Mouse (Mus musculus) forebrain, embryonic 14.5 days (tissue): ENCODE data around the gene Mgmt. TPM values are rescaled to one million over a fixed set of nuclear protein-coding genes. Genes with fewer than 3 reads are reported as not detected.

Experiments
- ATAC-seq: fragments of 200-750 bp; cut with Nextera tagmentation; 2 replicates; pipeline ENCODE4 v1.8.0; 2017; ENCODE audit warnings: mild to moderate bottlenecking, moderate library complexity
- DNase-seq: peaks from one replicate; pipeline ENCODE4 v3.0.0-alpha.2; 2015; ENCODE audit warnings: low spot score
- H3K27ac ChIP-seq: fragments of 300-500 bp; sonication (generic); 2 replicates; pipeline ENCODE4 v1.5.1; 2014; ENCODE audit warnings: low read depth, mild to moderate bottlenecking, control low read depth, low read length, moderate library complexity
- H3K27me3 ChIP-seq: fragments of 300-500 bp; sonication (generic); replicated peaks from 2 replicates; pipeline ENCODE4 v1.6.1; 2014; ENCODE audit warnings: low read length, control low read depth, mixed read lengths; ENCODE audit not compliant: control insufficient read depth, insufficient read depth
- H3K36me3 ChIP-seq: fragments of 300-500 bp; sonication (generic); 2 replicates; pipeline ENCODE4 v1.6.1; 2014; ENCODE audit warnings: low read length, control low read depth; ENCODE audit not compliant: control insufficient read depth, insufficient read depth
- H3K4me1 ChIP-seq: fragments of 300-500 bp; sonication (generic); 2 replicates; pipeline ENCODE4 v1.6.1; 2014; ENCODE audit warnings: antibody characterized with exemption, low read length, control low read depth; ENCODE audit not compliant: control insufficient read depth, insufficient read depth
- H3K4me2 ChIP-seq: fragments of 300-500 bp; sonication (generic); 2 replicates; pipeline ENCODE4 v1.6.1; 2014; ENCODE audit warnings: mild to moderate bottlenecking, control low read depth, low read length
- H3K4me3 ChIP-seq: fragments of 300-500 bp; sonication (generic); 2 replicates; pipeline ENCODE4 v1.5.1; 2014; ENCODE audit warnings: low read depth, low read length, control low read depth
- H3K9ac ChIP-seq: fragments of 300-500 bp; sonication (generic); 2 replicates; pipeline ENCODE4 v1.6.1; 2014; ENCODE audit warnings: mild to moderate bottlenecking, low read length, control low read depth, moderate library complexity
- H3K9me3 ChIP-seq: fragments of 300-500 bp; sonication (generic); replicated peaks from 2 replicates; pipeline ENCODE4 v1.6.1; 2016; ENCODE audit warnings: low read length, control low read depth, mixed read lengths; ENCODE audit not compliant: control insufficient read depth
- WGBS: fragments of 180-500 bp; shearing (Covaris S2); extraction: QIAGEN DNeasy Blood & Tissue Kit; methylation state at CpG from one replicate; pipeline ENCODE4 v1.1.7; 2014; 5-methylcytosine and 5-hydroxymethylcytosine counted together
- polyA plus RNA-seq: library from polyadenylated mRNA; unstranded; fragments of >200 nt; fragmentation: Nextera tagmentation; extraction: Ambion mirVana; gene quantifications from 2 replicates; pipeline ENCODE4 v1.2.1, GENCODE M21; 2014

The Mgmt gene
- polyA plus RNA-seq, 1 experiment from 2014 or later: 1.6 TPM

DNA sequence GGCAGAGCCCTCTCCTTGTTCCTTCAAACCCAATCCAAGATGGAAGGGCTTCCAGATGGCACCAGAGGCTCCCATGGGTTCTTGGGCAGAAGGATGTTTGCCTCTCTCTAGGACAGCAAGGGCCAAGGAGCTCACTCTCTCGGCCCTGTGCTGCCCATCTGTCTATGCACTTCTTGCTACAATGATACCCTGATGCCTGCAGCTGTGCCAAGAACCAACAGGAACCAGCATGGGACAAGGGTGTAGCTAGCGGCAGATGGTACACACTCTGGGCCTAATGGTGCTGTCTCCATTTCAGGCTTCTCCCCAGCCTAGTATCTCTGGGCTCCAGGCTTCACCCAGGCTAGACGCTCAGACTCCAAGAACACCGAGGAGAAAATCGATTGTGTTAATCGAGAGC lies 6.3 kb upstream of the Mgmt start:
- Histone ChIP-seq H3K4me2 (no peak overlapping the region), H3K9ac (no peak overlapping the region), H3K9me3 (no peaks in the 10 kb centered on the region), H3K4me1 (no peaks in the 10 kb centered on the region), H3K27me3 (no peaks in the 10 kb centered on the region), H3K4me3 (no peak overlapping the region), H3K36me3 (no peaks in the 10 kb centered on the region), H3K27ac (no peak overlapping the region)
- ATAC-seq: no peak
- no peak for DNase-seq
- 86% methylated on average over 6 of the region's 6 CpGs for WGBS

DNA sequence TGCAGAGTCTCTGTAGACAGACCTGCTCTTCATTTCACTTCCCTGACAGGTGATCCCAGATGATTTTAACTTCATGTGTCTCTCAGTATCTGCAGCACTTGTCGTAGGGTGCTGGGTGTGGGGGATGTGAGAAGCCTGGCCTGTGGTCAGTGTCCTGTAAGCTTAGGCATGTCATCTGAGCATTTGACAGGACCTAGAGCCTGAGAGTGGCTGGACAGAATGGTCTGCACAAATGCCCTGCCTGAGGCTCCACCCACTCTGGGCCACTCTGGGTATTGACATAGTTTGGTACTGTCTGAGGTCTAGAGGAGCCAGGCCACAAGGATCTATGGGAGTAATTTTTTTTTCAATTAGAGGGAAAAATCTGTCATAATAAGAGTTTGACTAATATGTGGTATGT lies 942 bp downstream of the Mgmt start:
- no peak overlapping the region for H3K4me2 ChIP-seq
- no peak overlapping the region for H3K9ac ChIP-seq
- no peaks in the 10 kb centered on the region for H3K27me3 ChIP-seq
- no peak overlapping the region for H3K4me3 ChIP-seq
- H3K4me1 ChIP-seq: peaks cover 3% of the 10 kb centered on the region; the same call in 1 of the 2 replicates
- no peak for ATAC-seq
- no peak overlapping the region for H3K27ac ChIP-seq
- no peaks in the 10 kb centered on the region for H3K9me3 ChIP-seq
- DNase-seq: no peak
- no peaks in the 10 kb centered on the region for H3K36me3 ChIP-seq
- 91% methylated on average over 1 of the region's 1 CpGs for WGBS

DNA sequence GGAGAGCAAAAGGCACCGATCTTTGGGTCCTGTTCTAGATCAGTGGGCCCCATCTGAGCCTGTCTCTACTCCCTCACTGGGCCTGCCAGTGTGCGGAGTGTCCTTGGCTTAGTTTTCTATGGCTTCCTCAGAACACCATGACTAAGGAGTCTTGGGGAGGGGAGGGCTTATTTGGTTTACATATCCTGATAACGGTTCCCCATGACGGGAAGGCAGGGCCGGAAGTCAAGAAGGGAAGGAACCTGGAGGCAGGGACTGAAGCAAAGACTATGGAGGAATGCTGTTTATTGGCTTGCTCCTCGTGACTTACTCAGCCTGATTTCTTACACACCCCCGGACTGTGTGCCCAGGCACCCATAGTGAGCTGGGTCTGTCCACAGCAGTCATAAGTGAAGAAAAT lies 1.4 kb downstream of the Mgmt start:
- WGBS: 93% methylated on average over 7 of the region's 7 CpGs
- no peaks in the 10 kb centered on the region for H3K9me3 ChIP-seq
- ATAC-seq: no peak
- no peaks in the 10 kb centered on the region for H3K36me3 ChIP-seq
- DNase-seq: no peak
- H3K4me1 ChIP-seq: peaks cover 3% of the 10 kb centered on the region; the same call in 1 of the 2 replicates
- H3K27ac ChIP-seq: no peak overlapping the region
- no peaks in the 10 kb centered on the region for H3K27me3 ChIP-seq
- no peak overlapping the region for H3K9ac ChIP-seq
- H3K4me2 ChIP-seq: no peak overlapping the region
- no peak overlapping the region for H3K4me3 ChIP-seq

DNA sequence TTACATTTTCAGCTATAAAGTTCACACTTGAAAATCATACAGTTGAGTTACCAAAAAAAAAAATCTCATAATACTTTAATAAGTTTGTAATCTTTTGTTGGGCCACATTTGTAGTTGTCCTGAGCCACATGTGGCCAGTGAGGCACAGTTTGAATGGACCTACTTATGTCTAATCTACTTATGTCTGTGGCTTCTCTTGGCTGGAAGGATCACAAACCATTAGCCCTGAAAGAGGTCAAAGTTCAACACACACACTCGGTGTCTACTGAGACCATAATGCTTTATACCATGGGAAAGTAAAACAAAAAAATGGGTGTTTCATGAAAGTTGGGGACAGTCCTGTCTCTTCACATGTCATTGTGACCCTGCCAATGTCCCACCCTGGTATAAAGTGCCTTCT lies 3.1 kb downstream of the Mgmt start:
- no peak overlapping the region for H3K9ac ChIP-seq
- no peaks in the 10 kb centered on the region for H3K9me3 ChIP-seq
- no peak overlapping the region for H3K27ac ChIP-seq
- H3K4me1 ChIP-seq: peaks cover 3% of the 10 kb centered on the region; the same call in 1 of the 2 replicates
- no peak overlapping the region for H3K4me3 ChIP-seq
- WGBS: 47% methylated on average over 1 of the region's 1 CpGs
- ATAC-seq: no peak
- no peak for DNase-seq
- no peaks in the 10 kb centered on the region for H3K27me3 ChIP-seq
- no peak overlapping the region for H3K4me2 ChIP-seq
- no peaks in the 10 kb centered on the region for H3K36me3 ChIP-seq

DNA sequence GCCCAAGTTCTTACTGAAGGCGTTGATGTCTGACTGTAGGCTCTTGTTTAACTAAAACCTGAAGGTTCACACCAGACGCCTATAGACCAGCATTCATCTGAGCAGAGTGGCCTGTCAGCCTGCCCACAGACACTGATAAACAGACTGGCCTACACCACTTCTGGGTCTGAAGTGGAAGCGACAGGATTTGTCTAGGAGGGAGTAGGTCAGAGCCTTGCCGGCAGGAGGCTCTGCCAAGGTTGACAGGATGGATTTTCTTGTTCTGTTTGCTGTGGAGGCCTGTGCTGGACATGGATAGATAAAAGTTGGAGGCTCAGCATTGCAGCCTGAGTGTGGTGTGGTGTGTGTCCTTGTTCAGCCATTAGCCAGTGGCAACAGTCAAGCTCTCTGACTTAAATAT lies 3.6 kb downstream of the Mgmt start:
- Histone ChIP-seq H3K27me3 (no peaks in the 10 kb centered on the region), H3K36me3 (no peaks in the 10 kb centered on the region), H3K9ac (no peak overlapping the region), H3K4me3 (no peak overlapping the region), H3K27ac (no peak overlapping the region), H3K9me3 (no peaks in the 10 kb centered on the region), H3K4me2 (no peak overlapping the region), H3K4me1 (peaks cover 3% of the 10 kb centered on the region; the same call in 1 of the 2 replicates)
- ATAC-seq: no peak
- 86% methylated on average over 4 of the region's 4 CpGs for WGBS
- DNase-seq: no peak

DNA sequence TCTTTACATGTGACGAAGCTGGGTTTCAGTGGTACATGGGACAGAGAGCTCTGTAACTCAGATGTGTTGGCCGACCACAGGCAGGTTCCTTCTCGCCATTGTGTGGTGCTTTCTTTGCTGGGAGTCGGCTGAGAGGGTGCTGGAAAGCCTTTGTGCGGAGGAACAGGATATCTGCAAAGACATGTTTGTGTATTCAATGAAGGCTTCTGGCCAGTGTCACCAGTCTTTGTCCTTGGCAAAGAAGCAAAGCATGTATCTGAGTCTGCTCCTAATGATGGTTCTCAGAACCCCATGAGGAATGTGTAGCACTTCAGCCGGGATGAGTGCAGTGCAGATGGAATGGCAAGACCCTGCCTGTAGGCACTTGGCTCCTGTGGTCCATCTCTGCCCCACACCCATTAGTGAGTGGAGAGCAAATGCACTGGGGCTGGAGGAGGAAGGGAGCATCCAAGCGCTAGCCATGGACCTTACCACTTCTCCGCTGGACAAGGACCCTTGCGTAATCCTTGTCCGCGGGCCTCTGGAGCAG lies 14.3 kb downstream of the Mgmt start:
- ATAC-seq (no peak), DNase-seq (no peak)
- Histone ChIP-seq H3K9ac (no peak overlapping the region), H3K4me3 (no peak overlapping the region), H3K27me3 (no peaks in the 10 kb centered on the region), H3K4me2 (no peak overlapping the region), H3K27ac (no peak overlapping the region), H3K4me1 (no peaks in the 10 kb centered on the region), H3K36me3 (no peaks in the 10 kb centered on the region), H3K9me3 (no peaks in the 10 kb centered on the region)
- WGBS: 97% methylated on average over 11 of the region's 11 CpGs

DNA sequence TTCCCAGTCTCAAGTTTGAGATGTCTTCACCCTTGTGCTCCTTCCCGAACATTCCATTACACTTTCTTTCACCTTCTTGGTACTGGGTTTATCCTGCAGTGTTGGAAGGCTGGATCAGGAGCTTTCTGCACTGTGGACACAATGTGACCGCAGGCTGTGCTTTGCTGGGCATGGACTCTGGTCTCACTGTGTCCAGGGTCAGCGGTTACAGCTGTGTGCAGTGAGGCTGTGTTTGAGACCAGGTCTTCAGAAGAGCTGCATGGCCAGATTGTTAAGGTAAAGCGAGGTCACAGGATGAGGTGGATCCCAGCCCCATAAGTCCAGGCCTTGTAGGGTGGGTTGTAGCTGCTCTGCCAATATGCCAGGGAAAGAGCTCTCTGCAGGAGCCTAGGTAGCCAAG lies 18.5 kb downstream of the Mgmt start:
- no peak overlapping the region for H3K9ac ChIP-seq
- H3K27me3 ChIP-seq: no peaks in the 10 kb centered on the region
- DNase-seq (no peak), ATAC-seq (no peak)
- no peaks in the 10 kb centered on the region for H3K9me3 ChIP-seq
- H3K4me2 ChIP-seq: no peak overlapping the region
- no peak overlapping the region for H3K4me3 ChIP-seq
- H3K36me3 ChIP-seq: no peaks in the 10 kb centered on the region
- 94% methylated on average over 4 of the region's 4 CpGs for WGBS
- no peak overlapping the region for H3K27ac ChIP-seq
- H3K4me1 ChIP-seq: no peaks in the 10 kb centered on the region

DNA sequence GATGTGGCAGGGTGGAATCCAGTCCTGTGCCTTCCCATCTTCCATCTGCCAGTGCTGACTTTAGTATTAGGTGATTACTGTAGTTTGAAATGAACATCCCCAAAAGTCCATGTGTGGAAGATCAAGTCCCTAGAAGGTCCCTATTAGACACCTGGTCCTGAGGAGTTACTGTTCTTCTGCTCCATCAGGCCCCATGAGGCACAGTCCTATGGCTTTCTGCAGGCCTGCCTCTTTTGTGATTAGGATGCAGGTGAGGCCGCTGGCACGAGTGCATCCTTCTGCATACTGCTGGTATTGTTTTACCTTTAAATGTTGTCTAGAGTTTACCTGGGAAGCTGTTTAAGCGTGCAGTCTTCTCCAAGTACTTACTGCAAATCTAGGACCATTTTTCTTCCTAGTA lies 21.6 kb downstream of the Mgmt start:
- ATAC-seq (no peak), DNase-seq (no peak)
- WGBS: 91% methylated on average over 3 of the region's 3 CpGs

DNA sequence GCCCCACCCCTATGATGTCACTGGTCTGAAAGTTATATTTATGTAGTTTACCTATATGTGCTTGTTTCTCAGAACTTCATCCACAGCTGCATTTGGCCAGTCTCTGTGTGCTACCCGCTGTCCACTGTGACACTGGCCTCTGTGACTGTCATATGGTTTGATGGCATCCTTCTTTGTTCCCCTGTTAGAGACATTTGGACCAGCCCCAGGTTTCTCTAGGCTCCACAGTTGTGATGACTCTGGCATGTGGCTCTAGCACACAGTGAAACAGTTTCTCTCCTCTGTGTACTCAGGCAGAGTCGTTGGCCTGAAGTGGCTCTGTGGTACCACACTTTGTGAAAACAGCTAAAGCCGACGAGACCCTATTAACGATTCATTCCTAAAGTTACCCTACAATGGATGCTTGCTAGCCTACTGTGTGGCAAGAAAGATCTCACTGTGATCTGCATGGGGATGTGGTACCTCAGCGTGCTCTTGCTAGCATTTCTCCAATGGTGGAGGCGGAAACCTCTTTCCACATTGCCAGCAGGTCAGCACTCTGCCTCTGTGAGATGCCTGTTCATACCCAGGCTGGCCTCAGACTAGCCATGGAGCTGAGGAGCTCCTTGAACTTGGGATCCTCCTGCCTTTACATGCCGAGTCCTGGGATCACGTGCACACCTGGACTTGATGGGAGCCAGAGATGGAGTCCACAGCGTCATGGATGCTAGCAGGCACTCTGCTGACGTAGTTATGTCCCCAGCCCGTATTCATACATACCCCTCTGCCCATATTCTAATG lies 26.8 kb downstream of the Mgmt start:
- Histone ChIP-seq H3K4me1 (no peaks in the 10 kb centered on the region), H3K9me3 (no peaks in the 10 kb centered on the region), H3K4me2 (no peak overlapping the region), H3K27ac (no peak overlapping the region), H3K4me3 (no peak overlapping the region), H3K9ac (no peak overlapping the region), H3K36me3 (no peaks in the 10 kb centered on the region), H3K27me3 (no peaks in the 10 kb centered on the region)
- DNase-seq: no peak
- ATAC-seq: no peak
- WGBS: 85% methylated on average over 12 of the region's 12 CpGs

More for the DNA sequence above, 21.6 kb downstream of the Mgmt start:
- Histone ChIP-seq H3K9ac (no peak overlapping the region), H3K27ac (no peak overlapping the region), H3K9me3 (no peaks in the 10 kb centered on the region), H3K4me2 (no peak overlapping the region), H3K27me3 (no peaks in the 10 kb centered on the region), H3K36me3 (no peaks in the 10 kb centered on the region), H3K4me1 (no peaks in the 10 kb centered on the region), H3K4me3 (no peak overlapping the region)
